Mouse (Mus musculus) B cell, adult 2 months (primary cell): Measurements from ENCODE around the gene Dennd2c.

Experiments used
- DNase-seq, 2 experiments: peaks; one replicate each; pipeline ENCODE4 v3.0.0; 2022

Dennd2c gene

DNA sequence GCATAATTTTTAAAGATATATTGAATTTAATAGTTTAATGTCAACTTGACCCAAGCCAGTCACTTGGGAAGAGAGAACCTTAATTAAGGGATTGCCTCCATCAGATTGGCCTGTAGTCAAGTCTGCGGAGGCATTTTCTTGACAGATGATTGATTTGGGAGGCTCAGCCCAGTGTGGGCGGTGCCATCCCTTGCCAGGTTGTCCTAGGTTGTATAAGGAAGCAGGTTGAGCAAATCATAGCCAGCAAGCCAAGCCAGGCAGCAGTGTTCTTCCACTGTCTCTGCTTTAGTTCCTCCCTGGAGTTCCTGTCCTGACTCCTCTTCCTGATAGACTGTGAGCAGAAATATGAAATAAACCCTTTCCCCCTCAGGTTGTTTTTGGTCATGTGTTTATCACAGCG is 21.2 kb downstream of the Dennd2c start:
- no peak for DNase-seq

DNA sequence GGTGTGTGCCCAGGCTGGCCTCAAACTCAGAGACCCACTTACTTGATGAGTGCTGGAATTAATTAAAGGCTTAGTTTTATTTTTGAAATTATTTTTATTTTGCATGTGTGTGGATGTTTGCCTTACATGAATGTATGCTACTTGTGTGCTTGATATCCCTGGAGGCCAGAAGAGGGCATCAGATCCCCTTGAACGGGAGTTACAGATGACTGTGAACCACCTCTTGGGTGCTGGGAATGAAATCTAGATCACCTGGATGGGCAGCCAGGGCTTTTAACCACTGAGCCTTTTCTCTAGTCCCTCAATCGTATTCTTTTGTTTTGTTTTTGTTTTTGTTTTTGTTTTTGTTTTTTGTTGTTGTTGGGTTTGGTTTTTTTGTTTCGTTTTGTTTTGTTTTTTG is 23.7 kb downstream of the Dennd2c start:
- no peak for DNase-seq

DNA sequence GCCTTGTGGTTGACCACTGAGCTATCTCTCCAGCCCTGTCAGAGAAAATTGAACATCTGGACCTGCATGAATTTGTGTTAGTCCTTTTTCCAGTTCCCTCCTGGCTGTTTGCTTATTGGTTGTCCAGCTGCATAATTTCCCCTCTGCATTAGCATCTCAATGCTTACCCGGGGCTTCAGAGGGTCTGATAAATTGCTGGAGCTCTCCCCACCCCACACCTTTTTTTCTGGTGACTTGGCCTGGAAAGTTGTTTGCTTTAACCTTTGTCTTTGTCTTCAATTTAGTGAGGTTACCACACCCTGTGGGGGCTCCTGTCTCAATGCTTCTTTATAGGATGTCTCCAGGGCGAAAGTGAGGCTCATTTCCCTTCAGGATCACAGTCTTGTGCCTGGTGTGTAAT is 24.8 kb downstream of the Dennd2c start:
- no peak for DNase-seq

DNA sequence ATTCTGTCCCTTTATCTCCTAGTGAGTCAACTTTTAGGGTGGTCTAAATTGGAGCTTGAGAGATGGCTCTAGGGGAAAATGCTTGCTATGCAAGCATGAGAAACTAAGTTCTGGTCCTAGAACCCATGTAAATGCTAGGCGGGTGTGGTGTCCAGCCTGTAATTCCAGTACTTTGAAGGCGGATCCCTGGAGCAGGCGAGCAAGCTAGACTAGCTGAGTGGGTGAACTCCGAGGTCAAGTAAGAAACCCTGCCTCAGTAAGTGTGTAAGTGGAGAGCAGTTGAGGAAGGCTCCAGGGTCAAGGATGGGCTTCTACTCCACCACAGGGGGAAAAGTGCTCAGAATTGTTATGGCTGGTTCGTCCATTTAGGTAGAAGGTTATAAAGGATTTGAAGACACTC is 25.3 kb downstream of the Dennd2c start:
- no peak for DNase-seq

DNA sequence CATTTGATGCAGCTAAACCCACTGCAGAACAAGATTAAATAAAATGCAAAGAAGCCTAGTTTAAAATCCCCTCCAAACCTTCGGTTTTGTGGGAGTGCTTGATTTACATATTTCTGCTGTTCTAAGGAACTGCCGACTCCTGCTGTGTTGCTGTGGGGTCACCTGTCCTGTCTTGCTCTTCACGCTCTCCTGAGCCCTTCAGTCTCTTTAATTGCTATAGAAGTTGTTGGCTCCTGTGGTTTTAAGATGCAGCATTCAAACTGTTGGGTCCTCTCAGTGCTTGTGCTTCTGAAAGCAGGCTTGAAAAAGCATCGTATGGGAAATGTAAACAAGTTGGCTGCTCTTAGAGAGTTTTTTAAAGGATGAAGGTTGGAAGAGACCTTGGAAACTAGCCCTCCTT is 25.8 kb downstream of the Dennd2c start:
- DNase-seq, result no peak

DNA sequence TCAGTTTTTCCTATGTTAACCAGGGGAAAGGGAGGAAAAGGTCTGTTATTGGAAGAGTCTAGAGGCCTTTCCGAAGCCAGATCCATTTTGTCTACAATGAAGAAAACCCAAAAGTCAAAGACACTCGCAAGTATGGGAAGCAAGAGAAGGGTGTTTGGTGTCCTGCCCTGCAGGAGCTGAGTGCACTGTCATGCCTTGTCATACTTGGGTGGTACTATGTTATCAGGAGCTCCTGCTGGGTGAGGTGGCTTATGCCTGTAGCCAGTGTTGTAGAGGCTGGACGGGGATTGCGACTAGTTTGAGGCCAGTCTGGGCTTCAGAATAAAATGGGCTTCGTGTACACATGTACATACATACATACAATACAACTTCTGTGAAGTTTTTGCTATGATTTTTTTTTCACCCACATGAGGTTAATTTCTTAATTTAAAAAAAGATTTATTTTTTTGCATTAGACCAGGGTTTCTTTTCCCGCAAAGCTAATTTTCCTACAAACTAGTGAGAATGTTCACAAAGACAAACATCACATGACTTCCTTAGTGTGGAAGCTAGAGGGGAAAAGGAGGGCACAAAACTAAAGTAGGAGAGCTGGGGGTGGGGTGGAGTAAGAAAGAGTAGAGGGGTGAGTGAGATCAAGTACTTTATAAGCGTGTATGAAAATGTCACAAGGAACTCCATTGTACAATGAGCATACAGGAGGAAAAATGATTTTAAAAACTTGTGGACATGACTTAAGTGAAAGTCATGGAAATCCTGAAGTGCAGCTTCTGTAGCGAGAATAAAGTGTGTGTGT is 27.2 kb downstream of the Dennd2c start:
- no peak for DNase-seq

DNA sequence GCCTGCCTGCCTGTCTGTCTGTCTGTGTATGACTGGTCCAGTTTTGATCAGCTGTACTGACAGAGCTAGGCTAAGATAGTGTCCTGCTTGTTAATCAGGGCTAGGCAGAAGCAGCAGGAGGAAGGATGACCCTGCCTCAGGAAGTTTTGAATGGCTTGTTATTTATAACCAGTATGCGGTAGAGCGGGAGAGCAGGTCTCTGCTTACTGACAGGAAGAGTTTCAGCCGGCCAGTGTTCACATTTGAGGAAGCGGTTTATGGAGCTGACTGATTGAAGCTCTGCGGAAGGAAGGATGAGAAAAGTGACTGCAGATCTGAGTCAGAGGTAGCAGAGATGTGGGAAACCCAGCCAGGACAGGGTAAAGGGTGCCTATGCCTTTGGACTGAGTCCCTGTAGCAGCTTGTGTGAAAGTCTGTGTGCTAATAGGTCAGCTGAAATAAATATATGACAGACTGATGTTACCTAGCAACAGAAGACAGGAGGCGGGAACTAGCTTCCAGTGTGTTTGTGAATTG is 27.9 kb downstream of the Dennd2c start:
- DNase-seq, result peak; percentile 2 to 11

DNA sequence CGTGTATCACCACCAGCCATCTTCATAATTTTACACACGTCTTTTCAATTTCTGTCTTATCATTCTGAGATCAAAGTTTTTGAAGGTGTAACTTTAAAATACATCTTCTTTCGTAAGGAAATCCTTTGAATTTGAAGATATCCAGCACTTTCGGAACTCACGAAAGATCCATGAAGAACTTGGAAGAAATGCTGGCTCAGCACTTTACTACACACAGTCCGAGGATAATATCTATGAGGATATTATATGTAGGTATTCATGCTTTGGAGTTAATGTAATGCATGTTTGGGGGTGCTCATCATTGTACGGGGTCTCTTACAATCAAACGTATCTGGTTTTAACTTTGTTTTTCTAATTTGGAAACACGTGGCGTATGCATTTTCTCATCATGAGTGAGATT is 30.7 kb downstream of the Dennd2c start:
- DNase-seq, result no peak

DNA sequence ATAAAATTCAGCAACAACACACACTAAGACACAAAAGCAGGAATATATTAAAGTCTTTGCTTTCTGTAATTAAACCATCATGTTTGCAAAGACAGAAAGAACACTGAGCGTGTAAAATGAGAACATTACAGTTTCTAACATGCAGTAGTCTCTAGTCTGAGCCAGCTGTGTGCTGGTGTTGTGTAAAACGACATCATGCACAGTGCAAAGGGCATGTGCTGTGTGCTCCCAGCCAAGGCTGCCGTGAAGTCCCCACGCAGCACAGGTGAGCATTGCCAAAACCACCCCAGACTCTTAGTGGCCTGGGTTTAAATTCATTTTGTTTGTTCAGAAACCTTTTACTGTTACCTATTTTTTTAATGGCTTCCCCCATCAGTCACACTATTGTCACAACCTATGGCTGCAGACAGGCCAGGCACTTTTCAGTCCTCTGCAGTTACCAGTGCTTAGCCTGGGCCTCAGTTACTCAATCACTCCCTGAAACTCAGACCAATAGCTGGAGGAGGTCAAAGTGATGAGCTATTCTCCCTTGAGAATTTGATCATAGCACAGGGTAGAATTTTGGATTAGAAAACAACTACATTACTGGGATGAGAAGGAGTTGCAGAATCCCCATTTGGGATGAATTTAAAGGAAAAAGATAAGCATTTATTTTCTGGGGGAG is 34.1 kb downstream of the Dennd2c start:
- no peak for DNase-seq

DNA sequence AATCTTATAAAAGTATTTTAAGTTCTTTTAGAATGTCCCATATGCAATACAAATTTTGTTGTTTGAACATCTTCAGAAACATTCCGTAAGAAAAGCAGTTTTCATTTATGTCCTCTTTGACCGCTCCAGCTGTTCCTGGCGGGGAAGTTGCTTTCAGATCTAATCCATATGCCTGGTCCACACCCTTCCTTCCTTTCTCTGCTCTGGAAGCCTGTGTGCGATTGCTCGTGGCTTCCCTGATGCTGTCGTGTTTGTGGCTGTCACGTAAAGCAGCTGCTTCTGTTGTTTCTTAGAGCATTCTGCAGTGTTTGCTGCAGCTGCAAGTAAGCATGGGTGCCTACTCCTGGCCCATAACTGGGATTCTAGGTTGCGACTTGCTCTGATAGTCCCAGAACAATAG is 36.6 kb downstream of the Dennd2c start:
- DNase-seq, result no peak

DNA sequence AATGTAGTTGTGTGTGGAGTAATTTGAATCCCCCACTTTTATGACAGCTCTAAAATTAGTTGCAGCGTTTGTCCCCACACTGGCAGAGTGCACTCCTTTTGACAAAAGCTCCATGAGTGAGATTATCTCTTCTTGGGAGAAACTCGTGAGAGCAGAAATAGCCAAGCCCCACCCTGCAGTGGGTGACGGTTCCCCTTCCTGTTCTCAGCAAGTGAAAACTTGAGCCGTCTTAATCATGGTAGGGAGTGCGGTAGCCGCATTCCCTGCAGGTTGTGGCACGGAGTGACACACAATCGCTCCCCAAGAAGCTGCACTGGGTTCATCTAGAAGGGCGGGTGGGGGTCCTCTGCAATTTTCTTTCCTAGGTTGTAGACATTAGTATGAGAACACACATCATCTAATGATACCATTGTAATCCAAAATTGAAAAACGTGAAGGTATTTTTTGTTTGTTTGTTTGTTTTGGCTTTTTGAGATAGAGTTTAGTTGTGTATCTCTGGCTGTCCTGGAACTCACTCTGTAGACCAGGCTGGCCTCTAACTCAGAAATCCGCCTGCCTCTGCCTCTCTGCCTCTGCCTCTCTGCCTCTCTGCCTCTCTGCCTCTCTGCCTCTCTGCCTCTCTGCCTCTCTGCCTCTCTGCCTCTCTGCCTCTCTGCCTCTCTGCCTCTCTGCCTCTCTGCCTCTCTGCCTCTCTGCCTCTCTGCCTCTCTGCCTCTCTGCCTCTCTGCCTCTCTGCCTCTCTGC is 37.9 kb downstream of the Dennd2c start:
- peak; percentile 6 to 21 for DNase-seq

DNA sequence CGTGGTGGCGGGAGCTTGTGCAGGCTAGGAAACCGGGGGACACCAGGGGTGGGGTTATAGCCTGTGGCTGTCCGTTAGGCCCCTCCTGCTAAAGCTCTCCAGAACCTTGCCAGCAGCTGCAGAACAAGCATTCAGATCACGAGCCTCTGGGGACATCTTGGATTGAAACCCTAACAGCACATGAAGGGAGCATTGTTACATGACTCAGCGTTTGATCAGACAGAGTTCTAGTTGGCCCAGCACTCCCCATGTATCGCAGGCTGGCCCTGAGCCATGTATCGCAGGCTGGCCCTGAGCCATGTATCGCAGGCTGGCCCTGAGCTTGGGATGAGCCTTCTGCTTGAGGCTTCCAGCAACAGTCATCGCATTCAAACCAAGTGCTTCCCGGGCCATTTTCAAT is 38.9 kb downstream of the Dennd2c start:
- no peak for DNase-seq

DNA sequence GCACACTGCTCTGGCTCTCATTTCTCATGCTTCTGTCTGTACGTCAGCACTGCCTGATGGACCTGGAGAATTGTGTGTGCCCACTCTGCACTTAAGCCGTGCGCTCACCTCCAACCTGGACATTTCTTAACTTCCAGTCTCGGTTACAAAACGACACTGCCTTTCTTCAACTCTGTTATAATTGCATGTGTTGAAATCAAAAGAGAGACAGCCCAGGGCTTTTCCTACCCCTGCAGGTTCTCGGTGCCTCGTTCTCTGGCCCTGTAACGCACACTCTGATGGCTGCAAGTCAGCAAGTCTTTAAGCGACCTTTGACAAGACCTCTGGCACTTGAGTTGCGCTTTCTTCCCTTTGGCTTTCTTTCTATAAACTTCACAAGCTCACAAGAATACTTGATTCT is 40.0 kb downstream of the Dennd2c start:
- DNase-seq, result no peak

DNA sequence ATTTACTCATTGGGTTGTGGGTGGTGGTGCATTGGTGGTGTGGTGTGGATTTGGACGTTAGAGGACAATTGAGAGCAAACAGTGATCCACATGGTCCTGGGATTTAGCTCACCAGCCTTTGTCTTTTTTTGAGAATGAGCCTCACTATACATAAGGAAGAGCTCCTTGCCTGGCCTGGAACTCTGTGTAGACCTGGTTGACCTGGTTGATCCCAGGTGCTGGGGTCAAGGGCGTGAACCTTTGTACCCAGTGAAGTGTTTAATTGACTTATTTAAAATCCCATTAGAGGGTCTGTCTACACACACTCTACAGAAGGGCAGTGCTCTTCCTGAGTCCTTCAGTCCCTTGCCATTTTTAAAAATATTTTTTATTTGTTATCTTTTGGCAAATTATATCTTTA is 42.9 kb downstream of the Dennd2c start:
- DNase-seq, result no peak

DNA sequence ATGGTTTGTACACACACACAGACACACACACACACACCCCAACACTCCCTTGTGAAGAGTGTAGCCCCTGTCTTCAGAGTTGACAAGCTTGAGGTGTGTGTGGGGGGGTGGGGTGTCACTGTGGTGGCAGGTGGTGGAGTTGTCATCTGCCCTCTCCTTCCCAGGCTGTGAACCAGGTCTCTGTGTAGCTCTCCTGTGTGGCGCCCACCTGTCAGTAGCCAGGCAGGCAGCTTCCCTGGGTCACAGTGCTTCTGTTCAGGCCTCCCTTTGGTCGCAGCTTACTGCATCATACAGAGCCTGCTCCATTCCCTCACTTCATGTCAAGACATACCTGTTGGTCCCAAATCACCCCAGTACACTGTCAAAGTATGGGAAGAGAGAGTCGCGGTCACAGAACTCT is 43.4 kb downstream of the Dennd2c start:
- no peak for DNase-seq

DNA sequence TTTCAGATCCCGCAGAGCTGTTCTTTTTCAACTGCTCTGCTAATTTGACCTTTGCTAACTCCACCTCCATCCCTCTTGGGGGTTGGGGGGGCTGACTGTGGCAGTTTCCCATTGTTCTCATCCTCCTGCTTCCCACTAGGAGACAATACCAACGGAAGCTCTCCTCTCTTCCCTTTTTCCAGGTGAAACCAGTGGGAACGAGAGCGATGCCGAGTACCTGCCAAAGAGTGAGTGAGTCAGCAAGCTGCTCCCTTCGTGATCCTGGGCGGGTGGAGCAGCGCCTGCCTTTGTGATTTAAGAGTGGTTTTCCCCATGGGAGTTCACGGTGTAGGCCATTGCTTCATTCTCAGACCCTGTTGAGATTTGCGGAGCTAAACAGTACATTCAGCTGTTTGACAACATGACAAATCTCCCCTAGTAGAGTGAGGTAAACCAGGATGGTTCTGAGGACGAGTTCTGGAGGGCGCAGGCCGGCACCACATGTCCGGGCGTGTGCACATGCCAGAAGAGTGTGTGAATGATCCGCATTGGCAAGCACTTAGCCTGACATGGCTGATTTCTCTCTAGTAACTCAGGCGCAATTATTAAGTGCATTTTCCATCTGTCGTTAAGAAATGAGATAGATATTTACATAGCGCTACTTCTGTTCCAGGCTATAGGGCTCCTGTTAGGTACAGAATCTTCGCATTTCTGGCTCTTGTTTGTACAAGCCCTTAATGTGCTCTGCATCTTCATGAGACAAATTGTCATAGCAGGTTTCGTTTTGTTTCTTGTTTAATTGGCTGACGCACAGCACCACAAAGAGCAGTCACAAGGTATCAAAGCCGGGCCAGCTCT is 44.1 kb downstream of the Dennd2c start:
- DNase-seq, result no peak

DNA sequence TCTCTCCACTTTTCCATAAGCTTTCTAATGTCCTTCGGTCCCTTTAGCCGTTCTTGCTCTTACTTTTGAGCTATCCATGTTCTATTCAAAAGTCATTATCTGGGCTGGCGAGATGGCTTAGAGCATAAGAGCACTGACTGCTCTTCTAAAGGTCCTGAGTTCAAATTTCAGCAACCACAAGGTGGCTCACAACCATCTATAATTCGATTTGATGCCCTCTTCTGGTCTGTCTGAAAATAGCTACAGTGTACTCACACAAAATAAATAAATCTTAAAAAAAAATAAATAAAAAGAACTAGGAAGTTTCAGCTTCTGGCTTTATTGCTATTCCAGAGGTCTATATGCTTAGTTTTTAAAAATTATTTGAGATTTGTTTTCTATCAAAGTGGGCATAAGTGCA is 45.4 kb downstream of the Dennd2c start:
- DNase-seq, result no peak

DNA sequence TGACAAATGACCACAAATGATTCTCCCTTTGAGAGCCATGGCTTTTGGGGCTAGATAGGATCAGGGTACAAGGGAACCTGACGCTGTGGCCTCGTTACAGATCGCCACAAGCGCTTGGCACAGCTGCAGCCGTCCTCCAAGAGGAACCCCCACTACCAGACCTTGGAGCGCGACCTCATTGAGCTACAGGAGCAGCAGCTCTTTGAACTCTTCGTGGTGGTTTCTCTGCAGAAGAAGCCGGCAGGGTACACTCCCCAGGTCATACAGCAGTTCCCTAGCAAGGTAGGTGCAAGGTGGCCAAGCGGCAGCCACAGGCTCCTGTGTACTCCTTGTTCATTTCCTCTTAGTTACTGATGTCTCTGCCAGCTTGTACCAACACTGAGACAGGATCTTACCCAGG is 46.5 kb downstream of the Dennd2c start:
- no peak for DNase-seq

DNA sequence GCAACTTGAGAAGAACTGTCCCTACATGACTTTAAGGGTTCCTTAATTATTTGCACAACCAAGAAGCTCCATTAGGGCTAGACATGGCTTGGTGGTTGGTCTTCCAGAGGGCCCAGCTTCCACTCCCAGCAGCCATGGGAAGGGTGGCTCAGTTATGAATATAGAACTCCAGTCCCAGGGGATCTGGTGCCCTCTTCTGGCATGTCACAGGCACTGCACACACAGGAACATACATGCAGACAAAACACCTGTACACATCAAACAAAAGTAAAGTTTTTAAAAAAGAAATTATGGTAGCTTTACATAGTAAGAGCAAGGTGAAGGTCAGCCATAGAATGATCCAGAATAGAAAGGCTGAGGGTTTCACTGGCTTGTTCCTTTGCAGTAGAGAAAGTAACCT is 51.4 kb downstream of the Dennd2c start:
- DNase-seq, result no peak

DNA sequence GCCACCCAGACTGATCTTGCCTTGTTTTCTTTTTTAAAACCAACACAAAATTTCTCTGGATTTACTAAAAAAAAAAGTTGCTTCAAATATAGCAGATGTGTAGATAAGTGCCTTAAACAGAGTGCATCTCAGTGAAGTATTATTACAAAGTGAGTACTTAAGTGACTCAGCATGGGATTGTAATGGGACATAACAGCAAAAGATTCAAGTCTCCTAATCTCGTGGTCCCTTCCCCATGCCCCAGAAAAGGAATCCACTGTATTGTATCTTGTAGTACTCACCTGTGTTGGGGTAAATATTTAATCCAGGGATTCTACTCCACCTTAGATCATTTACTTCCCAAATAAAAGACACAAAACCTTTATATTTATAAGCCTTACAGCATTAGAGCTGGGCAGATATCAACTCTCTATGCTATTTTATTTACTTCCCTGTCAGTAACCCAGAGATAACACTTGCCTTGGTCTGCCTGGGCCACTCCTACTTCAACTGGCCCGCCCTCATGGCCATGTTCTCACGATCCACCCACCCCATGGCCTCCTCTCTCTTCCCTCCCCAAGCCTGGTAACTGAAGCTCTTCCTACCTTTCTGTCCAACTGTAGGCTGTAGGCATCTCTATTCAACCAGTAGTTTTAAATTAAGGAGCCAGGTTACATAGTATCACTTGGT is 57.0 kb downstream of the Dennd2c start:
- no peak for DNase-seq

DNA sequence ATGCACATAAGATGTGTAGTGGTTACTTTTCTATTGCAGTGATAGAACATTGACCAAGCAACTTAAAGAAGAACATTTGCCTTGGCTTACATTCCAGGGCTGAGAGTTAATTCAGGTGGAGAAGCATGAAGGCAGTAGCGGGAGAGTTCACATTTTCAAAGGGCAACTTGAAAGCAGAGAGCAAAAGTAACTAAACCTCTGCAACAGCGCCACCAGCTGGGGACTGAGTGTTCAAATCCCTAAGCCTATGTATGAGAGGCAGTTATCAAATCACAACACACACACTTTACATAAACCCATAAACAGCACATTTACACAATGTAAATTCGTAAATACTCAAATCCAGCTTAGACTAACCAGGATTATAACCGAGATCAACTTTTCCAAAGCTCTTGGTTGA is 67.4 kb downstream of the Dennd2c start:
- peak; percentile 84 to 87 for DNase-seq
